Mouse (Mus musculus): ENCODE measurements around the gene 1700003E16Rik. TPM values are rescaled to one million over a fixed set of nuclear protein-coding genes. Genes with fewer than 3 reads are reported as not detected.

Gene 1700003E16Rik
- polyA plus RNA-seq, 2 experiments from 2014 or later = not detected

- ATAC-seq = no peak
These were observed 5.2 kb downstream of the 1700003E16Rik start for GRCm38 (mm10) chr6:83161442-83161841.

GRCm38 (mm10) chr6:83161921-83162641 lies 5.9 kb downstream of the 1700003E16Rik start:
- no peak for ATAC-seq

GRCm38 (mm10) chr6:83162701-83163100 lies 6.5 kb downstream of the 1700003E16Rik start:
- ATAC-seq = no peak

- peak; percentile 54 for ATAC-seq
These were observed 8.9 kb downstream of the 1700003E16Rik start for GRCm38 (mm10) chr6:83165026-83165606.

GRCm38 (mm10) chr6:83165607-83166242 lies 9.5 kb downstream of the 1700003E16Rik start, which contains the start of gene Dctn1:
Gene Dctn1, plus strand, starts transcription at chr6:83165920.
- peak; percentile 75 for ATAC-seq

- no peak for ATAC-seq
These were observed 10.0 kb downstream of the 1700003E16Rik start for GRCm38 (mm10) chr6:83166243-83166630.

- ATAC-seq = no peak
These were observed 13.7 kb downstream of the 1700003E16Rik start for GRCm38 (mm10) chr6:83169872-83170271.

GRCm38 (mm10) chr6:83171063-83171462 lies 14.9 kb downstream of the 1700003E16Rik start:
- no peak for ATAC-seq

- no peak for ATAC-seq
These were observed 16.2 kb downstream of the 1700003E16Rik start for GRCm38 (mm10) chr6:83172240-83172920.

- ATAC-seq = no peak
These were observed 19.8 kb downstream of the 1700003E16Rik start for GRCm38 (mm10) chr6:83175996-83176395.

GRCm38 (mm10) chr6:83179390-83180117 lies 23.4 kb downstream of the 1700003E16Rik start:
- no peak for ATAC-seq

- ATAC-seq = no peak
These were observed 24.4 kb downstream of the 1700003E16Rik start for GRCm38 (mm10) chr6:83180605-83181004.

- ATAC-seq = no peak
These were observed 28.7 kb downstream of the 1700003E16Rik start for GRCm38 (mm10) chr6:83184858-83185435.

- ATAC-seq = peak; percentile 32
These were observed 30.0 kb downstream of the 1700003E16Rik start for GRCm38 (mm10) chr6:83185895-83186861.

GRCm38 (mm10) chr6:83186946-83187345 lies 30.7 kb downstream of the 1700003E16Rik start:
- ATAC-seq = no peak

GRCm38 (mm10) chr6:83193571-83193970 lies 37.4 kb downstream of the 1700003E16Rik start:
- ATAC-seq = no peak

GRCm38 (mm10) chr6:83197345-83198004 lies 41.3 kb downstream of the 1700003E16Rik start:
- ATAC-seq = no peak

- no peak for ATAC-seq
These were observed 47.1 kb downstream of the 1700003E16Rik start for GRCm38 (mm10) chr6:83203320-83203719.

GRCm38 (mm10) chr6:83205851-83206250 lies 49.6 kb downstream of the 1700003E16Rik start:
- ATAC-seq = no peak

- ATAC-seq = no peak
These were observed 50.1 kb downstream of the 1700003E16Rik start for GRCm38 (mm10) chr6:83206321-83206720.

Measured in activated CD4-positive, CD25-positive, alpha-beta regulatory T cell, adult 4 months (primary cell).